Mouse (Mus musculus) liver, embryonic 14.5 days (tissue): ENCODE results near the gene Lcat. TPM values are rescaled to one million over a fixed set of nuclear protein-coding genes. Genes with fewer than 3 reads are reported as not detected.
A peak's percentile ranks its signal among the peaks of the same experiment; 100 is the strongest.

Experiments used
- ATAC-seq: fragments of 200-750 bp; cut with Nextera tagmentation; 2 replicates; pipeline ENCODE4 v1.8.0; 2017; ENCODE audit warnings: moderate number of reproducible peaks, mild to moderate bottlenecking, moderate library complexity; ENCODE audit not compliant: insufficient read depth
- DNase-seq, 3 experiments: peaks; one replicate each; pipeline ENCODE4 v3.0.0-alpha.2; 2012 to 2013; ENCODE audit warnings: low read depth in 3 of 3, low spot score in 3 of 3
- H3K27ac ChIP-seq: fragments of 300-500 bp; sonication (generic); 2 replicates; pipeline ENCODE4 v1.5.1; 2014; ENCODE audit warnings: moderate library complexity, mild to moderate bottlenecking, control low read depth, inconsistent platforms
- H3K27me3 ChIP-seq: fragments of 300-500 bp; sonication (generic); 2 replicates; pipeline ENCODE4 v1.6.1; 2014; ENCODE audit warnings: mild to moderate bottlenecking, low read length, moderate library complexity; ENCODE audit not compliant: control insufficient read depth, insufficient read depth
- H3K36me3 ChIP-seq: fragments of 300-500 bp; sonication (generic); replicated peaks from 2 replicates; pipeline ENCODE4 v1.6.1; 2014; ENCODE audit warnings: low read depth; ENCODE audit not compliant: control insufficient read depth, insufficient read depth
- H3K4me1 ChIP-seq, 2 experiments: fragments of 200-500 bp in 1 of 2; fragments of 300-500 bp in 1 of 2; sonication (generic) in 1 of 2; replicated peaks; 2 replicates each; pipeline ENCODE4 v1.6.1; 2012 to 2014; ENCODE audit warnings: antibody characterized with exemption in 1 of 2, inconsistent platforms in 1 of 2, low read length in 1 of 2; ENCODE audit not compliant: control insufficient read depth in 2 of 2, insufficient read depth in 2 of 2
- H3K4me2 ChIP-seq: fragments of 300-500 bp; sonication (generic); 2 replicates; pipeline ENCODE4 v1.6.1; 2014; ENCODE audit warnings: low read depth, mild to moderate bottlenecking, control low read depth, moderate library complexity
- H3K4me3 ChIP-seq, 2 experiments: fragments of 200-500 bp in 1 of 2; fragments of 300-500 bp in 1 of 2; sonication (generic) in 1 of 2; 2 replicates each; pipeline ENCODE4 v1.5.1; 2012 to 2014; ENCODE audit warnings: low read depth in 2 of 2, low read length in 2 of 2, mild to moderate bottlenecking in 2 of 2, control low read depth in 1 of 2, inconsistent platforms in 1 of 2, moderate library complexity in 1 of 2; ENCODE audit not compliant: insufficient read depth in 1 of 2
- H3K9ac ChIP-seq: fragments of 300-500 bp; sonication (generic); replicated peaks from 2 replicates; pipeline ENCODE4 v1.6.1; 2014; ENCODE audit warnings: mild to moderate bottlenecking, control low read depth, moderate library complexity
- H3K9me3 ChIP-seq: fragments of 300-500 bp; sonication (generic); 2 replicates; pipeline ENCODE4 v1.6.1; 2016; ENCODE audit warnings: low read length, mixed read lengths; ENCODE audit not compliant: control insufficient read depth
- CTCF ChIP-seq: IDR thresholded peaks from 2 replicates; pipeline ENCODE4 v1.5.1; 2016; ENCODE audit warnings: antibody characterized with exemption, low read depth, control low read depth
- EP300 ChIP-seq: IDR thresholded peaks from 2 replicates; pipeline ENCODE4 v1.6.1; 2016; ENCODE audit warnings: antibody characterized with exemption, low read depth
- WGBS: fragments of 180-500 bp; shearing (Covaris S2); extraction: QIAGEN DNeasy Blood & Tissue Kit; methylation state at CpG from one replicate; pipeline ENCODE4 v1.1.7; 2014; ENCODE audit not compliant: insufficient replicate concordance; 5-methylcytosine and 5-hydroxymethylcytosine counted together
- microRNA-seq: library from miRNA; unstranded; fragments of <30 nt; microRNA quantifications from one replicate; pipeline ENCODE4, GENCODE M21; 2016
- polyA plus RNA-seq, 2 experiments: library from polyadenylated mRNA; depleted of rRNA in 1 of 2; stranded (reverse) in 1 of 2; unstranded in 1 of 2; fragments of >200 nt; fragmentation: Nextera tagmentation in 1 of 2; extraction: Ambion mirVana in 1 of 2; gene quantifications; 2 replicates each; pipeline versions ENCODE4 v1.2.1 to v1.2.3; 2012 to 2014

Gene Lcat
- polyA plus RNA-seq, 2 experiments, result 40.2 to 50.7 TPM

DNA sequence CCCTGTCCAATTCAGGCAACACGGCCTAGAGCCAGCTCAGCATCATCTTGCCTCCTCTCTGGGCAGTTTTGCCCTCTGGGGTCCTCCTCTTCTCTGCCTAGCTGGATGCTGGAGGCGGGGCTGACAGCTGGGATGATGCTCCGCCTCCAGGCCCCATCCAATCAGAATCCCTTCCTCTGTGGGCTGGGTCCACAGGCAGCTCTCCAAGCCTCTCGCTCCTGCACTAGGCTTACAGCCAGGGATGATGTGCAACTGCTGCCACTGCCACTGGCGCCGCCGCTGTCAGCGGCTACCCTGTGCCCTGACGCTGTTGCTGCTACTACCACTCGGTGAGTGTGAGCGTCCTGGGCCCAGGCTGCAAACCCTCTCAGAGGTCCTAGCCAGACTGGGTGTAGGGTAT is 49.8 kb downstream of the Lcat start, which contains the start of gene Nrn1l:
Gene Nrn1l, plus strand, starts transcription at position 229 of the 400 bp plus-strand sequence.
- DNase-seq (peak in 1 of 3 experiments; percentile 20), ATAC-seq (peak; percentile 56)
- TF ChIP-seq CTCF, result no peak
- no peak for TF ChIP-seq EP300
- peaks cover 35% of the 10 kb centered on the region for H3K36me3 ChIP-seq
- no peak within 1 kb of the TSS for H3K4me2 ChIP-seq
- no peak within 1 kb of the TSS for H3K27ac ChIP-seq
- no peak within 1 kb of the TSS for H3K4me3 ChIP-seq
- no peak within 1 kb of the TSS for H3K9ac ChIP-seq
- H3K9me3 ChIP-seq, result no peaks in the 10 kb centered on the region
- no peaks in the 10 kb centered on the region for H3K27me3 ChIP-seq
- no peaks in the 10 kb centered on the region for H3K4me1 ChIP-seq
- 41% methylated on average over 11 of the region's 11 CpGs for WGBS

DNA sequence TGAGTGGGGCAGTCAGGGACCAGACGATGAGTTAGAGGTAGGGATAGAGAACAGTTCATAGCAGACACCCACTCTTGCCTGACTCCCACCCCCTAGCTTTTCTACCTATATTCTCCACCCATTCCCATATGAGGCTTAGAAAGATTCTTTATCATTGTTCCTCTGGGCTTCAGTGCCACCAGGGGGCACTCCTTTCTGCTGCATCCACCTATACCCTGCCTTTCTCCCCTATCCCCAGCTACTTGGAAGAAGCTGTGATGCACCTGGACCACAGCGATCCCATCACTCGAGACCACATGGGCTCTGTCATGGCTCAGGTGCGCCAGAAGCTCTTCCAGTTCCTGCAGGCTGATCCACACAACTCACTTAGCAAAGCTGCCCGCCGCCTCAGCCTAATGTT is 50.8 kb downstream of the Lcat start:
- DNase-seq (no peak), ATAC-seq (no peak)
- WGBS, result 85% methylated on average over 6 of the region's 6 CpGs
- Histone ChIP-seq H3K4me2 (no peak overlapping the region), H3K9me3 (no peaks in the 10 kb centered on the region), H3K36me3 (peaks cover 40% of the 10 kb centered on the region), H3K4me1 (no peaks in the 10 kb centered on the region), H3K4me3 (no peak overlapping the region), H3K27me3 (no peaks in the 10 kb centered on the region), H3K27ac (no peak overlapping the region), H3K9ac (no peak overlapping the region)
- TF ChIP-seq EP300 (no peak), CTCF (peak; percentile 66)

DNA sequence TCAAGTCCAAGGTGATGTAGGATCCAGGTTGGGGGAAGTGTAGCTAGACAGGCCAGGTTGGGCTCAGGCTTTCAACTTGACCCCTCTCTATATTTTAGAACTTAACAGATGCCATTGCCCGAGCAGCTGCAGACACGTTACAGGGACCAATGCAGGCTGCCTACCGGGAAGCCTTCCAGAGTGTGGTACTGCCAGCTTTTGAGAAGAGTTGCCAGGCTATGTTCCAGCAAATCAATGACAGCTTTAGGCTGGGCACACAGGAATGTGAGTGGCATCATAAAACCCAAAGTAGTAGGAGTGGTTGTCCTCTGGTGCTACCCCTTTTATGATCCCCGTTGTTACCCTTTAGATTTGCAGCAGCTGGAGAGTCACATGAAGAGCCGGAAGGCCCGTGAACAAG is 52.3 kb downstream of the Lcat start:
- WGBS, result 78% methylated on average over 6 of the region's 6 CpGs

DNA sequence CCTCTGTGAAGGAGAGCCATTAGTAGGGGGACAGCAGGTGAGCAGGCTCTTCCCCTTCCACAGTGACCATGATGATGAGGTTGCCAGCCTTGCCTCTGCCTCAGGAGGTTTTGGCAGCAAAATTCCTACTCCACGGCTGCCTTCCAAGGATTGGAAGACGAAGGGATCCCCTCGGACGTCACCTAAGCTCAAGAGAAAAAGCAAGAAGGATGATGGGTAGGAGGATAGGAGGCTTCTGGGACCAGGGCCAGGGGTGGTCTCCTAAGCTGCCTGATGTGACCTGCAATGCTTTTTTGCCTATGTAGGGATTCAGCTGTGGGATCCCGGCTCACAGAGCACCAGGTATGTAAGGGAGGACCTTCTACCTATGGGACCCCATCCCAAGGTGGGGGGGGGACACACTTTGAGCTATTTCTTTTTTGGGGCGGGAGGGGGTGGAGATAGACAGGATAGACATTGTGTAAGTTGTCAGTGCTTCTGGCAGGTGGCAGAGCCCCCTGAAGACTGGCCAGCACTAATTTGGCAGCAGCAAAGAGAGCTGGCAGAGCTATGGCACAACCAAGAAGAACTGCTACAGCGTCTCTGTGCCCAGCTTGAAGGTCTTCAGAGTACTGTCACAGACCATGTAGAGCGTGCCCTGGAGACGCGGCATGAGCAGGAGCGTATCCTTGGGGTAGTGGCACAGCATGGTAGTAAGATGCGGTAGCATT is 53.3 kb downstream of the Lcat start:
- no peak overlapping the region for H3K9ac ChIP-seq
- no peak overlapping the region for H3K4me3 ChIP-seq
- no peak overlapping the region for H3K4me2 ChIP-seq
- H3K27me3 ChIP-seq, result no peaks in the 10 kb centered on the region
- DNase-seq, result no peak
- H3K27ac ChIP-seq, result no peak overlapping the region
- WGBS, result 86% methylated on average over 12 of the region's 12 CpGs
- H3K4me1 ChIP-seq, result no peaks in the 10 kb centered on the region
- ATAC-seq, result no peak
- H3K36me3 ChIP-seq, result peaks cover 62% of the 10 kb centered on the region
- no peaks in the 10 kb centered on the region for H3K9me3 ChIP-seq
- no peak for TF ChIP-seq CTCF
- TF ChIP-seq EP300, result no peak

More for the DNA sequence above, 52.3 kb downstream of the Lcat start:
- ATAC-seq, result no peak
- no peak overlapping the region for H3K4me2 ChIP-seq
- H3K36me3 ChIP-seq, result peaks cover 54% of the 10 kb centered on the region
- no peak overlapping the region for H3K27ac ChIP-seq
- DNase-seq, result no peak
- TF ChIP-seq CTCF (no peak), EP300 (no peak)
- no peak overlapping the region for H3K9ac ChIP-seq
- no peaks in the 10 kb centered on the region for H3K4me1 ChIP-seq
- no peaks in the 10 kb centered on the region for H3K9me3 ChIP-seq
- H3K27me3 ChIP-seq, result no peaks in the 10 kb centered on the region
- H3K4me3 ChIP-seq, result no peak overlapping the region

Small RNAs within 50 kb of the gene (microRNA-seq; reads per million reads assigned to microRNA genes)
- gene Mir7074, result not detected

Other genes with a start within 250 kb of the Lcat start
- 8.8 and 11.0 TPM in 2 replicates for gene Acd, start 242.3 kb downstream of the Lcat start, polyA plus RNA-seq (2012; rRNA removed)
- gene Acd, start 242.3 kb downstream of the Lcat start, polyA plus RNA-seq (2014; fragmentation: Nextera tagmentation; extraction: Ambion mirVana), result 20.3 and 23.7 TPM in 2 replicates
- 5.9 and 6.0 TPM in 2 replicates for gene Pard6a, start 242.2 kb downstream of the Lcat start, polyA plus RNA-seq (2012; rRNA removed)
- 6.4 and 7.9 TPM in 2 replicates for gene Pard6a, start 242.2 kb downstream of the Lcat start, polyA plus RNA-seq (2014; fragmentation: Nextera tagmentation; extraction: Ambion mirVana)
- gene 4933405L10Rik, start 235.7 kb downstream of the Lcat start, polyA plus RNA-seq (2012; rRNA removed), result not detected in 2 replicates
- gene 4933405L10Rik, start 235.7 kb downstream of the Lcat start, polyA plus RNA-seq (2014; fragmentation: Nextera tagmentation; extraction: Ambion mirVana), result not detected in 2 replicates
- 7.0 and 7.8 TPM in 2 replicates for gene Enkd1, start 235.2 kb downstream of the Lcat start, polyA plus RNA-seq (2012; rRNA removed)
- gene Enkd1, start 235.2 kb downstream of the Lcat start, polyA plus RNA-seq (2014; fragmentation: Nextera tagmentation; extraction: Ambion mirVana), result 4.8 and 6.5 TPM in 2 replicates
- gene Gfod2, start 184.7 kb downstream of the Lcat start, polyA plus RNA-seq (2012; rRNA removed), result 0.84 and 0.93 TPM in 2 replicates
- 1.1 and 1.8 TPM in 2 replicates for gene Gfod2, start 184.7 kb downstream of the Lcat start, polyA plus RNA-seq (2014; fragmentation: Nextera tagmentation; extraction: Ambion mirVana)
- 57.2 and 60.6 TPM in 2 replicates for gene Ranbp10, start 116.0 kb downstream of the Lcat start, polyA plus RNA-seq (2012; rRNA removed)
- 37.0 and 42.0 TPM in 2 replicates for gene Ranbp10, start 116.0 kb downstream of the Lcat start, polyA plus RNA-seq (2014; fragmentation: Nextera tagmentation; extraction: Ambion mirVana)
- 0.04 and 0.06 TPM in 2 replicates for gene Tsnaxip1, start 115.7 kb downstream of the Lcat start, polyA plus RNA-seq (2012; rRNA removed)
- 0.06 TPM in 1 of 2 replicates, not detected in the other for gene Tsnaxip1, start 115.7 kb downstream of the Lcat start, polyA plus RNA-seq (2014; fragmentation: Nextera tagmentation; extraction: Ambion mirVana)
- 24.6 and 25.4 TPM in 2 replicates for gene Cenpt, start 90.1 kb downstream of the Lcat start, polyA plus RNA-seq (2012; rRNA removed)
- gene Cenpt, start 90.1 kb downstream of the Lcat start, polyA plus RNA-seq (2014; fragmentation: Nextera tagmentation; extraction: Ambion mirVana), result 15.0 and 18.2 TPM in 2 replicates
- gene Thap11, start 88.2 kb downstream of the Lcat start, polyA plus RNA-seq (2012; rRNA removed), result 26.2 TPM in 2 replicates
- 25.5 and 29.5 TPM in 2 replicates for gene Thap11, start 88.2 kb downstream of the Lcat start, polyA plus RNA-seq (2014; fragmentation: Nextera tagmentation; extraction: Ambion mirVana)
- 40.5 and 83.2 TPM in 2 replicates for gene Nutf2, start 82.8 kb downstream of the Lcat start, polyA plus RNA-seq (2012; rRNA removed)
- gene Nutf2, start 82.8 kb downstream of the Lcat start, polyA plus RNA-seq (2014; fragmentation: Nextera tagmentation; extraction: Ambion mirVana), result 139 TPM in 2 replicates
- gene Edc4, start 62.5 kb downstream of the Lcat start, polyA plus RNA-seq (2012; rRNA removed), result 17.5 and 21.6 TPM in 2 replicates
- 9.9 and 10.7 TPM in 2 replicates for gene Edc4, start 62.5 kb downstream of the Lcat start, polyA plus RNA-seq (2014; fragmentation: Nextera tagmentation; extraction: Ambion mirVana)
- gene Nrn1l, start 49.8 kb downstream of the Lcat start, polyA plus RNA-seq (2012; rRNA removed), result 0.22 and 0.42 TPM in 2 replicates
- not detected in 2 replicates for gene Nrn1l, start 49.8 kb downstream of the Lcat start, polyA plus RNA-seq (2014; fragmentation: Nextera tagmentation; extraction: Ambion mirVana)
- gene Pskh1, start 42.9 kb downstream of the Lcat start, polyA plus RNA-seq (2012; rRNA removed), result 9.8 and 12.3 TPM in 2 replicates
- gene Pskh1, start 42.9 kb downstream of the Lcat start, polyA plus RNA-seq (2014; fragmentation: Nextera tagmentation; extraction: Ambion mirVana), result 6.2 and 8.0 TPM in 2 replicates
- 1.0 and 1.1 TPM in 2 replicates for gene Ctrl, start 9.5 kb downstream of the Lcat start, polyA plus RNA-seq (2012; rRNA removed)
- gene Ctrl, start 9.5 kb downstream of the Lcat start, polyA plus RNA-seq (2014; fragmentation: Nextera tagmentation; extraction: Ambion mirVana), result 0.27 and 0.39 TPM in 2 replicates
- 49.8 and 51.8 TPM in 2 replicates for gene Psmb10, start 4.9 kb downstream of the Lcat start, polyA plus RNA-seq (2012; rRNA removed)
- 61.5 and 68.5 TPM in 2 replicates for gene Psmb10, start 4.9 kb downstream of the Lcat start, polyA plus RNA-seq (2014; fragmentation: Nextera tagmentation; extraction: Ambion mirVana)
- gene Slc12a4, start 22.7 kb upstream of the Lcat start, polyA plus RNA-seq (2012; rRNA removed), result 8.3 and 11.1 TPM in 2 replicates
- 6.9 and 8.9 TPM in 2 replicates for gene Slc12a4, start 22.7 kb upstream of the Lcat start, polyA plus RNA-seq (2014; fragmentation: Nextera tagmentation; extraction: Ambion mirVana)
- not detected in 2 replicates for gene Dpep3, start 36.0 kb upstream of the Lcat start, polyA plus RNA-seq (2012; rRNA removed)
- not detected in 2 replicates for gene Dpep3, start 36.0 kb upstream of the Lcat start, polyA plus RNA-seq (2014; fragmentation: Nextera tagmentation; extraction: Ambion mirVana)
- 6.8 and 8.7 TPM in 2 replicates for gene Dus2, start 48.0 kb upstream of the Lcat start, polyA plus RNA-seq (2012; rRNA removed)
- gene Dus2, start 48.0 kb upstream of the Lcat start, polyA plus RNA-seq (2014; fragmentation: Nextera tagmentation; extraction: Ambion mirVana), result 9.8 and 10.5 TPM in 2 replicates
- not detected in 2 replicates for gene Dpep2nb, start 62.6 kb upstream of the Lcat start, polyA plus RNA-seq (2012; rRNA removed)
- not detected in 2 replicates for gene Dpep2nb, start 62.6 kb upstream of the Lcat start, polyA plus RNA-seq (2014; fragmentation: Nextera tagmentation; extraction: Ambion mirVana)
- gene Ddx28, start 68.5 kb upstream of the Lcat start, polyA plus RNA-seq (2012; rRNA removed), result 6.6 and 6.8 TPM in 2 replicates
- 9.1 and 9.4 TPM in 2 replicates for gene Ddx28, start 68.5 kb upstream of the Lcat start, polyA plus RNA-seq (2014; fragmentation: Nextera tagmentation; extraction: Ambion mirVana)
- gene Nfatc3, start 115.5 kb upstream of the Lcat start, polyA plus RNA-seq (2012; rRNA removed), result 10.2 TPM in 2 replicates
- gene Nfatc3, start 115.5 kb upstream of the Lcat start, polyA plus RNA-seq (2014; fragmentation: Nextera tagmentation; extraction: Ambion mirVana), result 2.6 and 2.7 TPM in 2 replicates
- 6.7 and 7.7 TPM in 2 replicates for gene Esrp2, start 193.6 kb upstream of the Lcat start, polyA plus RNA-seq (2012; rRNA removed)
- gene Esrp2, start 193.6 kb upstream of the Lcat start, polyA plus RNA-seq (2014; fragmentation: Nextera tagmentation; extraction: Ambion mirVana), result 6.6 and 7.0 TPM in 2 replicates
- 2.8 and 2.9 TPM in 2 replicates for gene Pla2g15, start 207.0 kb upstream of the Lcat start, polyA plus RNA-seq (2012; rRNA removed)
- 2.5 TPM in 2 replicates for gene Pla2g15, start 207.0 kb upstream of the Lcat start, polyA plus RNA-seq (2014; fragmentation: Nextera tagmentation; extraction: Ambion mirVana)
- gene Slc7a6, start 225.5 kb upstream of the Lcat start, polyA plus RNA-seq (2012; rRNA removed), result 3.8 TPM in 2 replicates
- 8.2 and 10.2 TPM in 2 replicates for gene Slc7a6, start 225.5 kb upstream of the Lcat start, polyA plus RNA-seq (2014; fragmentation: Nextera tagmentation; extraction: Ambion mirVana)